Mouse (Mus musculus): Measurements from ENCODE around the gene Dlg2.

GRCm38 (mm10) chr7:91397827-91398226 lies 921.4 kb downstream of the Dlg2 start:
- TF ChIP-seq CTCF (IDR thresholded peaks at IDR 0.05; ENCODE audit: low read depth, low read length) (no peak), EP300 (IDR thresholded peaks at IDR 0.05; ENCODE audit: insufficient read depth, low read depth, low read length) (no peak)

Data from ES-Bruce4 (cell line).